Mouse (Mus musculus) adrenal gland, postnatal 14 days (tissue): Measurements from ENCODE around the gene Ralgds. TPM values are rescaled to one million over a fixed set of nuclear protein-coding genes. Genes with fewer than 3 reads are reported as not detected.

ENCODE experiments used
- total RNA-seq: library from RNA; stranded (reverse); gene quantifications from 2 replicates; pipeline ENCODE4 v1.2.3, GENCODE M21; 2021

Ralgds gene
- total RNA-seq, 1 experiment from 2014 or later = 27.0 TPM

Other genes starting within 250 kb of the Ralgds start
- 5.4 and 5.9 TPM in 2 replicates for gene Ppp1r26, start 66.3 kb upstream of the Ralgds start, total RNA-seq
- gene 1700007K13Rik, start 46.8 kb upstream of the Ralgds start, total RNA-seq = 0.93 TPM in 1 of 2 replicates, not detected in the other
- 70.8 and 73.7 TPM in 2 replicates for gene Mrps2, start 45.1 kb upstream of the Ralgds start, total RNA-seq
- gene Gbgt1, start 16.2 kb upstream of the Ralgds start, total RNA-seq = 3.3 and 5.1 TPM in 2 replicates
- gene Gm10134, start 7.0 kb upstream of the Ralgds start, total RNA-seq = 1.1 and 3.2 TPM in 2 replicates
- gene Cel, start 50.3 kb downstream of the Ralgds start, total RNA-seq = 0.15 TPM in 1 of 2 replicates, not detected in the other
- gene Gtf3c5, start 70.6 kb downstream of the Ralgds start, total RNA-seq = 18.7 and 18.9 TPM in 2 replicates
- 2.1 TPM in 1 of 2 replicates, not detected in the other for gene Gfi1b, start 108.9 kb downstream of the Ralgds start, total RNA-seq
- gene Tsc1, start 128.1 kb downstream of the Ralgds start, total RNA-seq = 16.5 and 19.3 TPM in 2 replicates
- 0.93 TPM in 1 of 2 replicates, not detected in the other for gene Spaca9, start 186.6 kb downstream of the Ralgds start, total RNA-seq
- not detected in 2 replicates for gene Ak8, start 187.0 kb downstream of the Ralgds start, total RNA-seq